Mouse (Mus musculus) kidney, postnatal 4 days (tissue): Measurements from ENCODE around the gene Lelp1.

Experiments used
- DNase-seq, 2 experiments: peaks; one replicate each; pipeline ENCODE4 v3.0.0; 2021; ENCODE audit warnings: mixed read lengths in 2 of 2

Lelp1 gene

DNA sequence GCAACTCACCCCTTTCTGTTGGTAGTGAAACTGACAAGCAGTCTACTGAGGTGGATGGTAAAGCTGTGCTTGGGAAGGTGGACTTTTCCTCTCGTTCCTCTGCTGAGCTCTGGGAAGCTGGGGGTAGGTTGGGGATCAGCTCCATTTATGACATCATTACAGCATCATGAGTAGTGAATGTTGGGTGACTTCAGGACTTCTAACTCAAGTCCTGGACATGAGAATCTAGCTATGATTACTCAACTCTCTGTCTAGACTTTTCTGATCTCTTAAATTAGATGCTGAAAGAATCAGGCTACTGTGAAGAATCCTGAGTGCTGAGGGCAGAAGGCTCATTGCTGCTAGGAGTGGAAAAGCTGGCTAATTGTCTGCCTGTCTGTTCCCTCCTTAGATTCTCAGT lies at the start of gene Lelp1:
Gene Lelp1, minus strand, starts transcription at position 101 of the 400 bp plus-strand sequence.
- DNase-seq: no peak

- DNase-seq: no peak
Measured at GRCm38 (mm10) chr3:92176880-92177279, 34.3 kb upstream of the Lelp1 start.

DNA sequence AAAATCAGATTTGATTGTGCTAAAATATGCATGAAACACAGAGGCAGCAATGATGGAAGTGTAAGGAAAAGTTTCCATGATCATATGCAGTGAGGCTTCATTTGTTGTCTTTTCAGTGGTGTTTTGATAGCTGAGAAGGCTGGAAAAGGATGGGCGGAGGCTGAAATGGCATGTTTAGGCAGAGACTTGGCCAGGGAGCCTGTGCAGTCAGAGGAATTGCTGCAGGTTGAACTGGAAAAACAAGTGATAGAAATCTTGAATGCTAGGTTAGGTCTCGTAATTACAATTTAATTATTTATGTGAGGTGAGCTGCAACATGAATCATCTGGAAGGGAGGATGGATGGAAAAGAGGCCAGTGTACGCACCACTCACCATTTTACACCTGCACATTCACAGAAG lies 27.3 kb upstream of the Lelp1 start:
- DNase-seq: no peak

- DNase-seq: peak; percentile 50 to 61
Measured at GRCm38 (mm10) chr3:92153322-92153721, 10.8 kb upstream of the Lelp1 start.

DNA sequence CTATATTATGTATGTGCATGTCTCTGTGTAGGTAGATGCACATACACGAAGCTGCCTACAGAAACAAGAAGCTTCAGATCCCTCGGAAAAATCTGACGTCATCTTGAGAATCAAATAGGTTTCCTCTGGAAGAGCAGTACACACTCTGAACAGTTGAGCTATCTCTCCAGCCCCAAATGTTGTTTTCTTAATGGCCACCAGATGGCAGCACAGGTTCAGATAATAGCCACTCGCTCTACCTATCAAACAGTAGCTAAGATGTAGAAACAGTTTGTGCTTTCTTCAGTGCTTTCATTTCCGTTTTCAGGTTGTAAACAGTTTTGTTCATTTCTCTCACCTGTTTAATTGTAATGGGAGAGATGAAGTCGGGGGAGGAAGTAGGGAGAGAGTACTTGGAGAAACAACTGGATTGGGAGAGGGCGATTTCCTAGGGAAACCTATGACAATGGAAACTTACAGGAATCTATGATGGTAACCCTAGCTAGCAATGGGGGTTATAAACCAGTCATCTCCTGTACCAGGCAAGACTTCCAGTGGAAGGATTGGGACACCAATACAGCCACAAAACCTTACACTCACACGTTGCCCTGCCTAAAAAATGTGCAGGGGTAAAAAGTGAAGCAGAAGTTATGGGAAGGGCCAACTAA lies 8.2 kb upstream of the Lelp1 start:
- DNase-seq: peak; percentile 41 to 45

DNA sequence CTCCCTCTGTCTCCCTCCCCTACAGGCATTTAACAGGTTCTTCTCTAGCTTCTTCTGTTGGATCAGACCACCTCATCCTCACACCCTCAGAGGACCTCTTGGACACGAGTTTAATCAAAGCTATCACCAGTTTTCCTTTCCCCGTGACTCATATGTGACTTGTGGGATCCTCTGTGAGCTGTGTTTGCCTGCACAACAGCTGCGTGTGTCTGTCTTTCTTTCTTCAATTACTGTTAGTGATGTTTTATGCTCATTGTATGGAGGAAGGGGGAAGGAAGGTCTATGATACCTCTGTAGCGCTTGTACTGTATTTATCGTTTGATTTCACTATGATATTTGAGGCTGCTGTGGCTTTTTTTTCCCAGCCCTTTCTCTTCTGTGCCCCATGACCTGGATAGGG lies 5.4 kb upstream of the Lelp1 start:
- DNase-seq: no peak

DNA sequence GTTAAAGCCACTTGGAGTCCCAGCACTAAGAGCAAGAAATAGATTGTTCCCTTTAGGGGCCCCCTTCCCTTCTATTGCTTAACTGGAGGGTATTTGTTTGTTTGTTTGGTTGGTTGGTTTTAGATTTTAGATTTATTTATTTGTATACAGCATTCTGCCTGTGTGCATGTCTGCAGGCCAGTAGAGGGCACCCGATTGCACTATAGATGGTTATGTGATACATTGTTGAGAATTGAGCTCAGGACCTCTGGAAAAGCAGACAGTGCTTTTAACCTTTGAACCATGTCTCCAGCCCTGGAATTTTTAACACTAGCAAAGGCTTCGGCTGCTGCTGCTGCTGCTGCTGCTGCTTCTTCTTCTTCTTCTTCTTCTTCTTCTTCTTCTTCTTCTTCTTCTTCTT lies 4.9 kb upstream of the Lelp1 start:
- DNase-seq: peak; percentile 13

GRCm38 (mm10) chr3:92123847-92124246 lies 18.7 kb downstream of the Lelp1 start, which contains the start of gene Prr9:
Gene Prr9, minus strand, starts transcription at chr3:92123947.
- no peak for DNase-seq

DNA sequence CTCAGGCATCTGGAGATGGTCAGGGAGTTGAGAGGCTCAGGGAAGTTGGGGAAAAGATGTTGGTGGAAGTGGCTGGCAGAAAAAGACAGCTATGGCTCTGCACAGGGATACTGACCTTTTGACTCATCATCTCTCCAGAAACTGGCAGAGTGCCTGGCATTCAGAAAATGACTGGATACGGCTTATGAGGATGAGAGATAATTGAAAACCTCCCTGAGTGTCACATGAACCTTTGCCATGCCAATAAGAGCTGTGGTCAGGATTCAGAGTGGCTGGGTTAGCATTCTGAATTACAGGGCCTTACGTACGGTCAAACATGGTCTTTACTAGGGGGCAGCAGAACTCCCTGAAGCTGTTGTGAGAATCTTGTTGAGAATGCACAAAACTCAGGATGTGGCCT lies 21.6 kb downstream of the Lelp1 start:
- no peak for DNase-seq

GRCm38 (mm10) chr3:92117930-92118329 lies 24.6 kb downstream of the Lelp1 start:
- DNase-seq: peak in 1 of 2 experiments; percentile 11

- no peak for DNase-seq
Measured at GRCm38 (mm10) chr3:92111526-92111925, 31.0 kb downstream of the Lelp1 start.

DNA sequence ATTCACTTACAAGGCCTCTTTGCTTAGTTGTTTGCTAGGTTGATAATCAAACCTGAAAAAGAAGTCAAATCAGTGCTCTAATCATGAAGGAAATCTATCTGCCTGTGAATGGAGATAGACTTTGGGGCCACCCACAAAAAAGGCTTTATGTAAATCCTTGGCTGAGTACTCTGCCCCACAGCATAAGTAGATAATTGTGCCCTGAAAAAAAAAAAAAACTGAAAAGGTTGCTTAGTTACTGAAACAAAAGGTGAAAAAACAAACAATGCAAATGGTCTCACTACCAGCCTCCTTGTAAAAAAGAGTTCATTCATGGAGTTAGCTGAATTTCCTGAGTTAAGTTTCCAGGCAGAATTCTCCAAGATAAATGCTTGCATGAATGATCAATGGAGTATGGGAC lies 31.8 kb downstream of the Lelp1 start:
- DNase-seq: no peak

GRCm38 (mm10) chr3:92106582-92106981 lies 36.0 kb downstream of the Lelp1 start:
- peak; percentile 56 to 66 for DNase-seq
